Mouse (Mus musculus) heart, embryonic 12.5 days (tissue): ENCODE measurements around the gene Herc1. TPM values are rescaled to one million over a fixed set of nuclear protein-coding genes. Genes with fewer than 3 reads are reported as not detected.
A peak's percentile ranks its signal among the peaks of the same experiment; 100 is the strongest.

ENCODE experiments used
- ATAC-seq: fragments of 200-750 bp; cut with Nextera tagmentation; 2 replicates; pipeline ENCODE4 v1.8.0; 2017; ENCODE audit warnings: moderate TSS enrichment, moderate library complexity; ENCODE audit not compliant: insufficient number of reproducible peaks, low FRiP score
- H3K27ac ChIP-seq: fragments of 300-500 bp; sonication (generic); 2 replicates; pipeline ENCODE4 v1.5.1; 2016; ENCODE audit warnings: mild to moderate bottlenecking, moderate library complexity; ENCODE audit not compliant: poor library complexity, severe bottlenecking
- H3K27me3 ChIP-seq: fragments of 300-500 bp; sonication (generic); replicated peaks from 2 replicates; pipeline ENCODE4 v1.6.1; 2016; ENCODE audit warnings: mild to moderate bottlenecking, moderate library complexity
- H3K36me3 ChIP-seq: fragments of 300-500 bp; sonication (generic); 2 replicates; pipeline ENCODE4 v1.6.1; 2016; ENCODE audit warnings: mild to moderate bottlenecking, moderate library complexity
- H3K4me1 ChIP-seq: fragments of 300-500 bp; sonication (generic); replicated peaks from 2 replicates; pipeline ENCODE4 v1.6.1; 2016; ENCODE audit warnings: mild to moderate bottlenecking
- H3K4me2 ChIP-seq: fragments of 300-500 bp; sonication (generic); 2 replicates; pipeline ENCODE4 v1.6.1; 2016; ENCODE audit warnings: mild to moderate bottlenecking, moderate library complexity
- H3K4me3 ChIP-seq: fragments of 300-500 bp; sonication (generic); 2 replicates; pipeline ENCODE4 v1.5.1; 2016; ENCODE audit warnings: mild to moderate bottlenecking
- H3K9ac ChIP-seq: fragments of 300-500 bp; sonication (generic); 2 replicates; pipeline ENCODE4 v1.6.1; 2016; ENCODE audit warnings: mild to moderate bottlenecking, moderate library complexity
- H3K9me3 ChIP-seq: fragments of 300-500 bp; sonication (generic); replicated peaks from 2 replicates; pipeline ENCODE4 v1.6.1; 2016; ENCODE audit warnings: mild to moderate bottlenecking, moderate library complexity
- WGBS: fragments of 180-500 bp; shearing (Covaris S2); methylation state at CpG from one replicate; pipeline ENCODE4 v1.1.7; 2016; 5-methylcytosine and 5-hydroxymethylcytosine counted together
- polyA plus RNA-seq: library from polyadenylated mRNA; unstranded; fragments of >200 nt; fragmentation: Nextera tagmentation; extraction: Ambion mirVana; gene quantifications from 2 replicates; pipeline ENCODE4 v1.2.1, GENCODE M21; 2016

Herc1 gene
- polyA plus RNA-seq, 1 experiment from 2014 or later: 26.5 TPM

- 73% methylated on average over 2 of the region's 2 CpGs for WGBS
- no peak overlapping the region for H3K9ac ChIP-seq
- H3K27ac ChIP-seq: no peak overlapping the region
- no peak overlapping the region for H3K4me3 ChIP-seq
- H3K9me3 ChIP-seq: 0 out of 2 replicates have a peak, but pooled peaks cover 2% of the 10 kb centered on the region
- 0 out of 2 replicates have a peak, but pooled peaks cover 8% of the 10 kb centered on the region for H3K4me1 ChIP-seq
- no peak overlapping the region for H3K4me2 ChIP-seq
- H3K27me3 ChIP-seq: no peaks in the 10 kb centered on the region
- no peaks in the 10 kb centered on the region for H3K36me3 ChIP-seq
- ATAC-seq: no peak
Observed at GRCm38 (mm10) chr9:66326879-66327278, 23.4 kb upstream of the Herc1 start.

- H3K9me3 ChIP-seq: 0 out of 2 replicates have a peak, but pooled peaks cover 2% of the 10 kb centered on the region
- WGBS: 50% methylated on average over 6 of the region's 6 CpGs
- 0 out of 2 replicates have a peak, but pooled peaks cover 8% of the 10 kb centered on the region for H3K4me1 ChIP-seq
- no peaks in the 10 kb centered on the region for H3K27me3 ChIP-seq
- ATAC-seq: no peak
- H3K4me3 ChIP-seq: no peak overlapping the region
- no peaks in the 10 kb centered on the region for H3K36me3 ChIP-seq
- no peak overlapping the region for H3K4me2 ChIP-seq
- H3K27ac ChIP-seq: no peak overlapping the region
- H3K9ac ChIP-seq: no peak overlapping the region
Observed at GRCm38 (mm10) chr9:66329474-66329873, 20.8 kb upstream of the Herc1 start.

DNA sequence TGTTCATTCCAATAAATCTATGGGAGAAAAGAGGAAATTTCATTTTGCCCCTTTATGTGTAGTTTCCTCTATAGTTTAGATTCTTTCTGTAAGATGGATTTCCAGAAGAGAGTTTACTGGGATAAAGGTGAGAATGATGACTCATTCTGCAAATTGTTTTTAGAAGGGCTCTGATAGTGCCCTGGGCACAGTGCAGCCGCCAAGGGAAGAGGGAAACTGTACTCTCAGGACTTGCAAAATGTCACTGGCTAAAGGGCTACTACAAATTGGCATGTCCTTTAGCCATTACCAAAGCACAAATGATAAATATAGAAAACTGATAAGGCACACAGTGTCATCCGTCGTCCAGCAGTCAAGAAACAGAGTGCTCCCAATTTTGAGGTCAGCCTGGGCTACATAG is 19.8 kb upstream of the Herc1 start:
- H3K4me2 ChIP-seq: no peak overlapping the region
- 0 out of 2 replicates have a peak, but pooled peaks cover 6% of the 10 kb centered on the region for H3K4me1 ChIP-seq
- no peaks in the 10 kb centered on the region for H3K27me3 ChIP-seq
- no peak for ATAC-seq
- no peak overlapping the region for H3K27ac ChIP-seq
- no peak overlapping the region for H3K9ac ChIP-seq
- H3K9me3 ChIP-seq: no peaks in the 10 kb centered on the region
- 30% methylated on average over 3 of the region's 3 CpGs for WGBS
- no peaks in the 10 kb centered on the region for H3K36me3 ChIP-seq
- no peak overlapping the region for H3K4me3 ChIP-seq

GRCm38 (mm10) chr9:66331548-66331947 is 18.7 kb upstream of the Herc1 start:
- Histone ChIP-seq H3K9me3 (no peaks in the 10 kb centered on the region), H3K4me1 (0 out of 2 replicates have a peak, but pooled peaks cover 3% of the 10 kb centered on the region), H3K9ac (no peak overlapping the region), H3K4me2 (no peak overlapping the region), H3K36me3 (no peaks in the 10 kb centered on the region), H3K4me3 (no peak overlapping the region), H3K27me3 (no peaks in the 10 kb centered on the region), H3K27ac (no peak overlapping the region)
- 77% methylated on average over 2 of the region's 2 CpGs for WGBS
- no peak for ATAC-seq

DNA sequence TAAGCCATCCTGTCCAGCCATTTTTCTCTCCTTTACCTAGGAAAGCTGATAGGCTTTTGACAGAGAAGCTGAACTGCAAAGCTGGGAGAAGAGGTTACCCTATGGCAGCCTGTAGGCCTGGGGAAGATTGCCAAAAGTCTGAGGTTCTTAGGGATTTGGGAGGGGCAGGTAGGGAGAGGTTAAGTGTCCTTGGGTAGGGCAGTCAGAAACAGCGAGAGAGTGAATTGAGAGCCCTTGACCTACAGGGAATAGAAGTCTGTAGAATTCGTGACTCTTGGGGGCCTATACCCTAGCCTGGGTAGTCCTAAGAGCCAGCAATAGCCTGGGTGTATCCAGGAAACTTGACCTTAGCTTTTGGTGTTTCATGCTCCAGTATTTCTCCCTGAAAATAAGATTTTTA is 17.9 kb upstream of the Herc1 start:
- Histone ChIP-seq H3K9me3 (no peaks in the 10 kb centered on the region), H3K4me2 (no peak overlapping the region), H3K36me3 (no peaks in the 10 kb centered on the region), H3K27me3 (no peaks in the 10 kb centered on the region), H3K9ac (no peak overlapping the region), H3K27ac (no peak overlapping the region), H3K4me3 (no peak overlapping the region), H3K4me1 (0 out of 2 replicates have a peak, but pooled peaks cover 3% of the 10 kb centered on the region)
- ATAC-seq: no peak
- WGBS: 74% methylated on average over 2 of the region's 2 CpGs

DNA sequence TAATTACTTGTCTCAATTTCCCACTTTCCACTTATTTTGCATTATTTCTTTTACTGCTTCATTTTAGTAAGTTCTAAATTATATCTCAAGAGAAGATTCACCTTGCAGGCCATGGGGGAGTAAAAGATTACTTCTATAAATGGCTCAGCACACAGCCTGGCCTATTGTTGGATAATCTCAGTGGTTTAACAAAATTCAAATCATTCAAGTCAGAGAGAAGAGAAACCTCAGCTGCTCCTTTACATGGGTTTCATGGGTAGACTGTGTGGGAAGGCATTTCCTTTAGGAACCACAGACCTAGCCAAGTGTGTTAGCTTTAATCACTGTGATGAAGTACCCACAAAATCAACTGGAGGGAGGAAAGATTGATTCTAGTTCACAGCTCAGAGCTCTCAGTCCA is 13.0 kb upstream of the Herc1 start:
- no peak for ATAC-seq
- Histone ChIP-seq H3K27ac (no peak overlapping the region), H3K4me3 (no peak overlapping the region), H3K27me3 (no peaks in the 10 kb centered on the region; the same call in 1 of the 2 replicates), H3K4me2 (no peak overlapping the region), H3K4me1 (no peaks in the 10 kb centered on the region), H3K36me3 (no peaks in the 10 kb centered on the region), H3K9me3 (no peaks in the 10 kb centered on the region), H3K9ac (no peak overlapping the region)

DNA sequence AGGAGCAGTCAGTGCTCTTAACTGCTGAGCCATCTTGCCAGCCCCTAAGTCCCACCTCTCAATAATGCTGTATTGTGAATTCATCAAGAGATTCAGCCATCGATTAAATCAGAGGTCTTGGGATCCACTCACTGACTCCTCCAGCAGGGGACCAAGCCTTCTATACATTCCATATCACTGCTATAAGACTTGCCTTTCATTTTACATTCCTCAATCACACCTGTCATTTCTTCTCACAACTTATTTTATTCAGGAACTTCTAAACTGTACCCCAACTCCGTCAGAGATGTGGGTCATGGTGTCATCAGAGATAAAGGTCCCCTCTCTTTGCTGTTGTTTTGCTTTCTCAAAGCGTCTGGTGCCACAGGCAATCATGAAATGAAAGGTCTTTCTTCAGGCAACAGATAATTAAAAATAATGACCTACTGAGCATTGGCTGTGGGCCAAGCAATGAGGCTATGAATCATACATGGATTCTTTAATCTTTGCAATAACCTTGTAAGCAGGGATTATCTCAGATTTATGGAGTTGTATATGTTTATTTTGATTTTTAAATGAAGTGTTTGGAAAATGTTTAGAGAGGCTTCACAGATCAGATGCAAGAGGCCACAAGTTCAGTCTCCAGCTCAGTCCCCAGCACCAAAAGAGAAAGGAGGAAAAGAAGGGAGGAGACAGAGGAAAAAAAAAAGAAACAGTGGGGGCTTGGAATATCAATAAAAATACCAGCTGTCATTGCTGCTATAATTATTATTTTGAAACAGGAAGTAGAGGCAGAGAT is 12.1 kb upstream of the Herc1 start:
- no peaks in the 10 kb centered on the region for H3K4me1 ChIP-seq
- no peaks in the 10 kb centered on the region; the same call in 1 of the 2 replicates for H3K27me3 ChIP-seq
- no peak for ATAC-seq
- H3K4me2 ChIP-seq: no peak overlapping the region
- no peak overlapping the region for H3K9ac ChIP-seq
- H3K36me3 ChIP-seq: no peaks in the 10 kb centered on the region
- H3K9me3 ChIP-seq: no peaks in the 10 kb centered on the region
- no peak overlapping the region for H3K27ac ChIP-seq
- WGBS: 59% methylated on average over 3 of the region's 3 CpGs
- H3K4me3 ChIP-seq: no peak overlapping the region

DNA sequence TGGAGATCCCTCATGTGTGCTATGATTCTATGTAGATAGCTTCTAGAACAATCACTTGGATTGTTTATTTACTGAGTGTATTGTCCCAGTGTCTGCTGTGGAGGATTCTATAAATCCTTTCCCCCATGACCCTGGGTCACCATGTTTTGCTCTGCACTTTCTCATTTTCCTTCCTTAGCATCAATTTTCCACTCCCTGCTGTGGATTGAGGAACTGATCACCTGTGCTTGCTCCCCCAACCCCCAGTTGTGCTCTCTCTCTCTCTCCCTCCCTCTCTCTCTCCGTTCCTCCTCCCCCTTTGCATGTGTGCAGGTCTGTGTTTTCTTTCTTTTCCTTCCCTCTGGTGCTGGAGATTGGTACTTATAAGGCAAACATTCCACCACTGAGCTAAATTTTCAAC is 10.5 kb upstream of the Herc1 start:
- ATAC-seq: no peak
- H3K9ac ChIP-seq: no peak overlapping the region

DNA sequence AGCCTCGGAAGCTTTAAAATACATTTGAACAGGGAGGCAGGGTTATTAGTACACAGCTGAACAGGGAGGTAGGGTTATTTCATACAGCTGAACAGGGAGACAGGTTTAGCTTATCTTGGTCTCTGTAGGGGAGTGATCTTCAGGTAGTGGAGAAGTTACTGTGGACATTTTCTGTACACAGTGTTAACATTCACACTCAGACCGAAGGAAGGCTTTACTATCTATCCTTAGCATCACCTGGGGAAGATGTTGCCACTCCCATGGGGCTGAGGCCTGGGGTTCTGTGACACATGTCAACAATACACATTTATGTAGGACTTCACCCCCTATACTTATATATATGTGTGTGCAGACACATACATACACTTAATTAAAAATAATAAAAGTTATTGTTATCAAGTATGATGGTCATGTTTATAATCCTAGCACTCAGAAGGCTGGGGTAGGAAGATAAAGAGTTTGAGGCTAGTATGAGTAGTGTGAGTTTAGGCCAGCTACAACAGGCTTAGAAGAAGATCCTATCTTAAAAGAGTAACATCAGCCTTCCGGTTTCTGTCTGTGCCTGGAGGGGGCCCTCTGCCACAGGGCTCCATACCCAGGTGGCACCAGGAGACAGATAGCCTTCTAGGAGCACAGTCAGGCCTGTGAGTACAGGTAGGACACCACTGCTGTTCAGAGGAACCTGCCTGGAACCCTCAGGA is 9.7 kb upstream of the Herc1 start:
- ATAC-seq: no peak

More for the DNA sequence above, 10.5 kb upstream of the Herc1 start:
- Histone ChIP-seq H3K27ac (no peak overlapping the region), H3K36me3 (no peaks in the 10 kb centered on the region), H3K4me2 (no peak overlapping the region), H3K9me3 (no peaks in the 10 kb centered on the region), H3K4me1 (no peaks in the 10 kb centered on the region), H3K4me3 (no peak overlapping the region), H3K27me3 (no peaks in the 10 kb centered on the region; the same call in 1 of the 2 replicates)
- 56% methylated on average over 1 of the region's 1 CpGs for WGBS

GRCm38 (mm10) chr9:66347405-66348035 is 2.7 kb upstream of the Herc1 start:
- Histone ChIP-seq H3K27ac (peak overlapping the region; percentile 52), H3K4me2 (no peak overlapping the region), H3K9ac (no peak overlapping the region), H3K4me3 (no peak overlapping the region), H3K4me1 (peaks cover 14% of the 10 kb centered on the region), H3K27me3 (no peaks in the 10 kb centered on the region), H3K9me3 (no peaks in the 10 kb centered on the region), H3K36me3 (no peaks in the 10 kb centered on the region)
- ATAC-seq: no peak
- WGBS: 73% methylated on average over 7 of the region's 7 CpGs

More for the DNA sequence above, 9.7 kb upstream of the Herc1 start:
- Histone ChIP-seq H3K9ac (no peak overlapping the region), H3K9me3 (no peaks in the 10 kb centered on the region), H3K27ac (no peak overlapping the region), H3K4me3 (no peak overlapping the region), H3K36me3 (no peaks in the 10 kb centered on the region), H3K4me1 (no peaks in the 10 kb centered on the region), H3K4me2 (no peak overlapping the region), H3K27me3 (no peaks in the 10 kb centered on the region; the same call in 1 of the 2 replicates)
- 73% methylated on average over 3 of the region's 3 CpGs for WGBS
